Mouse (Mus musculus): ENCODE measurements around the gene Flywch1.

DNA sequence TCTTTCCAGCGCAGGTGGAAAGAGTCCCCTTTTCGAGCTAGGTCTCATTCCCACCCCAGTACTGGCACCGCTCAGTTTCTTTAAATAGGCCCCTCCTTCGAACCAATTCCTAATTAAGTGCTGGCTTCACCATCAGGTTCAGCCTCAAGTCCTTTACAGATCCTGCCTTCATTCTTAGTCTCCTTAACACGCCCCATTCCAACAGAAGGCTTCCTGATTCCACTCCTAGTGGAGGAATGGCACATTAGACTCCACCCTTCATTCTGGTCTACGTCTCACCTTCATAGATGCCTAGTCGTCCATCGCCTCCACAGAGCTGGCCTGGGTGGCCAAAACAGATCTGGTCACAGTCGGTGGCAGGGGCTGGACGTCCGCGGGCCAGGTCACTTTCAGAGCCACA, 28.5 kb downstream of the Flywch1 start:
- TF ChIP-seq GATA1 (IDR thresholded peaks at IDR 0.05; ENCODE audit: borderline replicate concordance, low read length) = no peak
- no peak for TF ChIP-seq FLI1 (IDR thresholded peaks at IDR 0.05; ENCODE audit: low read length)

Data from megakaryocyte, embryonic 14.5 days (primary cell).